Mouse (Mus musculus) thymus, adult 2 months (tissue): ENCODE measurements around the gene Tcf7l2.

Experiments used
- CTCF ChIP-seq: fragments of 200-500 bp; IDR thresholded peaks from 2 replicates; pipeline ENCODE4 v1.5.1; 2012; ENCODE audit warnings: mild to moderate bottlenecking, control low read depth, low read length, moderate library complexity, borderline replicate concordance; ENCODE audit not compliant: control insufficient read depth, poor library complexity, insufficient read depth; ENCODE audit errors: extremely low read depth
- POLR2A ChIP-seq: fragments of 200-500 bp; IDR thresholded peaks from 2 replicates; pipeline ENCODE4 v1.6.1; 2012; ENCODE audit warnings: mild to moderate bottlenecking, low read length, control low read depth, moderate library complexity; ENCODE audit not compliant: control insufficient read depth, poor library complexity, insufficient read depth; ENCODE audit errors: extremely low read depth

DNA sequence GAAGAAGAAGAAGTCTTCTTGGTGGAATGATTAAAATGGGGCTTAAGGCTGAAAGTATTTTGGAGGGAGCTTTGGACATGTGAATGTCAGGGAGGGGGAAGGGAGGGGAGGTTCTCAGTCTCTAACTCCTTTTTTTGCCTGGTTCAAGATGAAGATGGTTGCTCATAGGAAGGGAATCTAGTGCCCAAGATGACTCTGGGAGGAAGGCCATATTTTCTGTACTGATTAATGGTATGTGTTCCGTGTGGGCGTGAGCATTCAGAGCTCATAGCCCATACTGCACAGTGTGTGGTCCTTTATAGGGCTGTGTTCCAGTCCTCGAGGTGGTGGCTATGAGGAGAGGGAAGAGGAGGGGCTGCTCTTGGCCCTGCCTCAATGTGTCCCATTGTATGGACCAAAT is 131.6 kb downstream of the Tcf7l2 start:
- no peak for TF ChIP-seq POLR2A
- no peak for TF ChIP-seq CTCF
